Mouse (Mus musculus): ENCODE data around the gene Npw.
A peak's percentile ranks its signal among the peaks of the same experiment; 100 is the strongest.

Npw gene

GRCm38 (mm10) chr17:24640581-24640980 is 17.7 kb downstream of the Npw start:
- DNase-seq (ENCODE audit: low spot score in 2 of 2), result no peak

GRCm38 (mm10) chr17:24640119-24640518 is 18.1 kb downstream of the Npw start:
- no peak for DNase-seq (ENCODE audit: low spot score in 2 of 2)

- no peak for DNase-seq (ENCODE audit: low spot score in 2 of 2)
Measured at GRCm38 (mm10) chr17:24639571-24639988, 18.7 kb downstream of the Npw start.

GRCm38 (mm10) chr17:24638840-24639239 is 19.4 kb downstream of the Npw start:
- DNase-seq (ENCODE audit: low spot score in 2 of 2), result no peak

GRCm38 (mm10) chr17:24638214-24638613 is 20.0 kb downstream of the Npw start:
- DNase-seq (ENCODE audit: low spot score in 2 of 2), result peak in 1 of 2 experiments; percentile 11

GRCm38 (mm10) chr17:24636781-24637481 is 21.3 kb downstream of the Npw start:
- no peak for DNase-seq (ENCODE audit: low spot score in 2 of 2)

- DNase-seq (ENCODE audit: low spot score in 2 of 2), result no peak
Measured at GRCm38 (mm10) chr17:24635694-24636093, 22.6 kb downstream of the Npw start.

GRCm38 (mm10) chr17:24635024-24635423 is 23.2 kb downstream of the Npw start:
- no peak for DNase-seq (ENCODE audit: low spot score in 2 of 2)

- DNase-seq (ENCODE audit: low spot score in 2 of 2), result no peak
Measured at GRCm38 (mm10) chr17:24633831-24634230, 24.4 kb downstream of the Npw start.

GRCm38 (mm10) chr17:24632813-24633449 is 25.3 kb downstream of the Npw start:
- peak in 1 of 2 experiments; percentile 56 for DNase-seq (ENCODE audit: low spot score in 2 of 2)

GRCm38 (mm10) chr17:24632167-24632812 is 26.0 kb downstream of the Npw start, which contains the start of the genes Tsc2 and Nthl1:
Tsc2 (minus strand) TSS chr17:24632630.
Nthl1 (plus strand) TSS chr17:24632680.
- peak; percentile 65 to 84 for DNase-seq (ENCODE audit: low spot score in 2 of 2)

GRCm38 (mm10) chr17:24630072-24630471 is 28.2 kb downstream of the Npw start:
- DNase-seq (ENCODE audit: low spot score in 2 of 2), result no peak

GRCm38 (mm10) chr17:24628646-24629045 is 29.6 kb downstream of the Npw start:
- peak; percentile 83 to 89 for DNase-seq (ENCODE audit: low spot score in 2 of 2)

- DNase-seq (ENCODE audit: low spot score in 2 of 2), result no peak
Measured at GRCm38 (mm10) chr17:24625472-24625871, 32.8 kb downstream of the Npw start.

- peak; percentile 56 to 63 for DNase-seq (ENCODE audit: low spot score in 2 of 2)
Measured at GRCm38 (mm10) chr17:24617561-24618194, 40.6 kb downstream of the Npw start.

- DNase-seq (ENCODE audit: low spot score in 2 of 2), result no peak
Measured at GRCm38 (mm10) chr17:24610711-24611110, 47.5 kb downstream of the Npw start.

GRCm38 (mm10) chr17:24608874-24609273 is 49.4 kb downstream of the Npw start:
- peak in 1 of 2 experiments; percentile 68 for DNase-seq (ENCODE audit: low spot score in 2 of 2)

- DNase-seq (ENCODE audit: low spot score in 2 of 2), result no peak
Measured at GRCm38 (mm10) chr17:24608370-24608769, 49.9 kb downstream of the Npw start.
